Mouse (Mus musculus): Measurements from ENCODE around the gene Abca8b.

DNA sequence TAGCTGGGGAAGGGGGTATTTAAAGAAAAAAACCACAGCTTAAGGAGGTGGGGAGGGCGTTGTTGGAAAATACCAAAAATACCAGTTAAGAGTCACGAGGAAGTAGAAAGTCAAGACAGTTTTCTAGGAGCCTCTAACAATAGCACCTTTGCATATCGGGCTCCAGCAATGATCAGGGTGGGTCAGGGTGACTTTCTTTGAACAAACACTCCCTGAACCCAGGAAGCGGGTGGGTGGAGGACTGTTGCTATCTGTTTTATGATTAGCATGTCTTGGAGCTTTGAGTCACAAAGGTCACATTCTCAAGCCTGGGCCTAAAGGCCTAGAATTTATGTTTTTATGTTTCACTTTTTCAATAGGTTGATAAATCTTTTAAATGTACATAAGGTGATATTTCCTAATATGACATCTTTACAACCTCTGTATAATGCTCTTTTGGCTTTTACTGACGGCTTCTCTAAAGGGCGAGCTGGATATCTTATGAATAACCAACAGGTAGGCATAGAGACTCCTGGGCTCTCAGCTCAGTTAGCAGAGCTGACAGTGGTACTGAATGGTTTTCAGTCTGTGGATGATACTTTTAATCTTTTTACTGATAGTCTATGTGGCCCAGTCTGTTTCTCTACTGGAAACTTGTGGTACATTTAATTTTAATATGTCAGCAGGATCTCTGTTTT, 96.7 kb downstream of the Abca8b start:
- TF ChIP-seq POLR2A (IDR thresholded peaks at IDR 0.05; ENCODE audit: borderline replicate concordance, low read depth, low read length) = no peak
- TF ChIP-seq CTCF (IDR thresholded peaks at IDR 0.05; ENCODE audit: low read depth, low read length) = no peak
